Mouse (Mus musculus) retina, postnatal 7 days (tissue): ENCODE measurements at regions not wholly inside any gene's neighbourhood (a gene's known extent, or its start where the extent isn't known, plus 50 kb on each side); places are given as distances from the start of the nearest gene placed in this dataset.
A peak's percentile ranks its signal among the peaks of the same experiment; 100 is the strongest.

ENCODE experiments used
- DNase-seq: peaks from one replicate; pipeline ENCODE4 v3.0.0-alpha.2; 2012; ENCODE audit warnings: low read depth, low spot score

GRCm38 (mm10) chr5:73796201-73796600 lies 145.0 kb downstream of the Spata18 start:
- DNase-seq: no peak

- DNase-seq: no peak
Observed at GRCm38 (mm10) chr5:73797980-73798379, 146.8 kb downstream of the Spata18 start.

- no peak for DNase-seq
Observed at GRCm38 (mm10) chr5:73803431-73803830, 152.3 kb downstream of the Spata18 start.

- no peak for DNase-seq
Observed at GRCm38 (mm10) chr5:73804556-73805230, 153.5 kb downstream of the Spata18 start.

- DNase-seq: no peak
Observed at GRCm38 (mm10) chr5:73810660-73811059, 159.5 kb downstream of the Spata18 start.

- no peak for DNase-seq
Observed at GRCm38 (mm10) chr5:73811094-73811521, 159.9 kb downstream of the Spata18 start.

- DNase-seq: no peak
Observed at GRCm38 (mm10) chr5:73815752-73816151, 164.6 kb downstream of the Spata18 start.

GRCm38 (mm10) chr5:73817180-73817579 lies 166.0 kb downstream of the Spata18 start:
- no peak for DNase-seq

GRCm38 (mm10) chr5:73821956-73822545 lies 170.9 kb downstream of the Spata18 start:
- no peak for DNase-seq

- DNase-seq: no peak
Observed at GRCm38 (mm10) chr5:73823421-73823820, 172.2 kb downstream of the Spata18 start.

GRCm38 (mm10) chr5:73826941-73827340 lies 175.8 kb downstream of the Spata18 start:
- DNase-seq: no peak

GRCm38 (mm10) chr5:73833721-73834120 lies 182.5 kb downstream of the Spata18 start:
- no peak for DNase-seq

- no peak for DNase-seq
Observed at GRCm38 (mm10) chr5:73843776-73844175, 192.6 kb downstream of the Spata18 start.

GRCm38 (mm10) chr5:73846096-73846782 lies 195.1 kb downstream of the Spata18 start:
- DNase-seq: no peak

GRCm38 (mm10) chr5:73846783-73847151 lies 195.6 kb downstream of the Spata18 start:
- DNase-seq: no peak

GRCm38 (mm10) chr5:73851501-73851900 lies 200.3 kb downstream of the Spata18 start:
- no peak for DNase-seq

- peak; percentile 61 for DNase-seq
Observed at GRCm38 (mm10) chr5:73854025-73854773, 203.0 kb downstream of the Spata18 start.

- no peak for DNase-seq
Observed at GRCm38 (mm10) chr5:73854774-73855371, 203.7 kb downstream of the Spata18 start.

- DNase-seq: no peak
Observed at GRCm38 (mm10) chr5:73859320-73859719, 208.1 kb downstream of the Spata18 start.

GRCm38 (mm10) chr5:73864138-73864761 lies 204.0 kb downstream of the Usp46 start:
- DNase-seq: peak; percentile 56
